Mouse (Mus musculus) naive thymus-derived CD4-positive, alpha-beta T cell, adult 2 months (primary cell): Measurements from ENCODE around the gene Dpp4.

Experiments used
- DNase-seq: peaks from one replicate; pipeline ENCODE4 v3.0.0-alpha.2; 2011; ENCODE audit warnings: low read depth

Dpp4 gene

GRCm38 (mm10) chr2:62408701-62409201 lies 3.3 kb downstream of the Dpp4 start:
- peak; percentile 66 for DNase-seq

- DNase-seq = no peak
Measured at GRCm38 (mm10) chr2:62408216-62408615, 3.8 kb downstream of the Dpp4 start.

GRCm38 (mm10) chr2:62403556-62404135 lies 8.4 kb downstream of the Dpp4 start:
- DNase-seq = no peak

GRCm38 (mm10) chr2:62401011-62401410 lies 11.0 kb downstream of the Dpp4 start:
- no peak for DNase-seq

- DNase-seq = no peak
Measured at GRCm38 (mm10) chr2:62399832-62400231, 12.2 kb downstream of the Dpp4 start.

- DNase-seq = no peak
Measured at GRCm38 (mm10) chr2:62399361-62399760, 12.7 kb downstream of the Dpp4 start.

- DNase-seq = no peak
Measured at GRCm38 (mm10) chr2:62398115-62398875, 13.7 kb downstream of the Dpp4 start.

GRCm38 (mm10) chr2:62397661-62398060 lies 14.4 kb downstream of the Dpp4 start:
- no peak for DNase-seq

GRCm38 (mm10) chr2:62396799-62397198 lies 15.2 kb downstream of the Dpp4 start:
- no peak for DNase-seq

GRCm38 (mm10) chr2:62394800-62395199 lies 17.2 kb downstream of the Dpp4 start:
- peak; percentile 73 for DNase-seq

GRCm38 (mm10) chr2:62392098-62392497 lies 19.9 kb downstream of the Dpp4 start:
- peak; percentile 27 for DNase-seq

GRCm38 (mm10) chr2:62390961-62391461 lies 21.0 kb downstream of the Dpp4 start:
- peak; percentile 81 for DNase-seq

- DNase-seq = peak; percentile 74
Measured at GRCm38 (mm10) chr2:62390305-62390704, 21.7 kb downstream of the Dpp4 start.

GRCm38 (mm10) chr2:62388841-62389240 lies 23.2 kb downstream of the Dpp4 start:
- DNase-seq = no peak

GRCm38 (mm10) chr2:62383196-62383595 lies 28.8 kb downstream of the Dpp4 start:
- DNase-seq = no peak

GRCm38 (mm10) chr2:62382440-62382839 lies 29.6 kb downstream of the Dpp4 start:
- DNase-seq = no peak

GRCm38 (mm10) chr2:62381756-62382155 lies 30.3 kb downstream of the Dpp4 start:
- no peak for DNase-seq

- no peak for DNase-seq
Measured at GRCm38 (mm10) chr2:62373692-62374091, 38.3 kb downstream of the Dpp4 start.

GRCm38 (mm10) chr2:62370048-62370447 lies 42.0 kb downstream of the Dpp4 start:
- DNase-seq = no peak

GRCm38 (mm10) chr2:62368349-62369053 lies 43.5 kb downstream of the Dpp4 start:
- no peak for DNase-seq

GRCm38 (mm10) chr2:62363606-62364005 lies 48.4 kb downstream of the Dpp4 start:
- DNase-seq = no peak

- DNase-seq = no peak
Measured at GRCm38 (mm10) chr2:62362211-62362610, 49.8 kb downstream of the Dpp4 start.

GRCm38 (mm10) chr2:62361514-62361913 lies 50.5 kb downstream of the Dpp4 start:
- no peak for DNase-seq
